Mouse (Mus musculus) heart, embryonic 15.5 days (tissue): ENCODE measurements around the gene Vps37b. TPM values are rescaled to one million over a fixed set of nuclear protein-coding genes. Genes with fewer than 3 reads are reported as not detected.
A peak's percentile ranks its signal among the peaks of the same experiment; 100 is the strongest.
"Not testable (repeated sequence)": the region's sequence is repeated elsewhere in the genome, so short reads cannot be mapped to it uniquely, and the experiment has no call there.

Source experiments
- ATAC-seq: fragments of 200-750 bp; cut with Nextera tagmentation; replicated peaks from 2 replicates; pipeline ENCODE4 v1.8.0; 2017; ENCODE audit warnings: low read depth, moderate TSS enrichment; ENCODE audit not compliant: insufficient number of reproducible peaks, insufficient read depth, low FRiP score
- H3K27ac ChIP-seq: fragments of 300-500 bp; sonication (generic); 2 replicates; pipeline ENCODE4 v1.5.1; 2015; ENCODE audit warnings: mild to moderate bottlenecking, inconsistent platforms
- H3K27me3 ChIP-seq: fragments of 300-500 bp; sonication (generic); 2 replicates; pipeline ENCODE4 v1.6.1; 2015; ENCODE audit warnings: inconsistent platforms
- H3K36me3 ChIP-seq: fragments of 300-500 bp; sonication (generic); 2 replicates; pipeline ENCODE4 v1.6.1; 2015; ENCODE audit warnings: mild to moderate bottlenecking, inconsistent platforms
- H3K4me1 ChIP-seq: fragments of 300-500 bp; sonication (generic); replicated peaks from 2 replicates; pipeline ENCODE4 v1.6.1; 2015; ENCODE audit warnings: inconsistent platforms
- H3K4me2 ChIP-seq: fragments of 300-500 bp; sonication (generic); 2 replicates; pipeline ENCODE4 v1.6.1; 2015; ENCODE audit warnings: inconsistent platforms, mild to moderate bottlenecking, moderate library complexity
- H3K4me3 ChIP-seq: fragments of 300-500 bp; sonication (generic); 2 replicates; pipeline ENCODE4 v1.5.1; 2015; ENCODE audit warnings: mild to moderate bottlenecking, inconsistent platforms
- H3K9ac ChIP-seq: fragments of 300-500 bp; sonication (generic); 2 replicates; pipeline ENCODE4 v1.6.1; 2015; ENCODE audit warnings: mild to moderate bottlenecking, inconsistent platforms
- H3K9me3 ChIP-seq: fragments of 300-500 bp; sonication (generic); replicated peaks from 2 replicates; pipeline ENCODE4 v1.6.1; 2016; ENCODE audit warnings: inconsistent platforms
- WGBS: fragments of 180-500 bp; shearing (Covaris S2); methylation state at CpG from one replicate; pipeline ENCODE4 v1.1.7; 2015; ENCODE audit warnings: mixed read lengths; 5-methylcytosine and 5-hydroxymethylcytosine counted together
- polyA plus RNA-seq: library from polyadenylated mRNA; unstranded; fragments of >200 nt; fragmentation: Nextera tagmentation; extraction: Ambion mirVana; gene quantifications from 2 replicates; pipeline ENCODE4 v1.2.1, GENCODE M21; 2015

Vps37b gene
- polyA plus RNA-seq, 1 experiment from 2014 or later: 49.9 TPM

- H3K4me1 ChIP-seq: peaks cover 8% of the 10 kb centered on the region
- 45% methylated on average over 5 of the region's 5 CpGs for WGBS
- H3K36me3 ChIP-seq: no peaks in the 10 kb centered on the region
- no peaks in the 10 kb centered on the region for H3K27me3 ChIP-seq
- H3K4me3 ChIP-seq: no peak overlapping the region
- H3K4me2 ChIP-seq: no peak overlapping the region
- no peaks in the 10 kb centered on the region for H3K9me3 ChIP-seq
- no peak overlapping the region for H3K9ac ChIP-seq
- ATAC-seq: 0 out of 2 replicates have a peak, but pooled peaks have one; percentile 51
- peak overlapping the region; percentile 64 for H3K27ac ChIP-seq
These were observed 27.6 kb upstream of the Vps37b start for GRCm38 (mm10) chr5:124059677-124060076.

GRCm38 (mm10) chr5:124058749-124059148, 26.7 kb upstream of the Vps37b start:
- Histone ChIP-seq H3K27me3 (no peaks in the 10 kb centered on the region), H3K9ac (no peak overlapping the region), H3K4me3 (no peak overlapping the region), H3K36me3 (no peaks in the 10 kb centered on the region), H3K9me3 (no peaks in the 10 kb centered on the region), H3K4me2 (no peak overlapping the region), H3K27ac (no peak overlapping the region), H3K4me1 (peaks cover 8% of the 10 kb centered on the region)
- ATAC-seq: no peak
- 89% methylated on average over 7 of the region's 7 CpGs for WGBS

DNA sequence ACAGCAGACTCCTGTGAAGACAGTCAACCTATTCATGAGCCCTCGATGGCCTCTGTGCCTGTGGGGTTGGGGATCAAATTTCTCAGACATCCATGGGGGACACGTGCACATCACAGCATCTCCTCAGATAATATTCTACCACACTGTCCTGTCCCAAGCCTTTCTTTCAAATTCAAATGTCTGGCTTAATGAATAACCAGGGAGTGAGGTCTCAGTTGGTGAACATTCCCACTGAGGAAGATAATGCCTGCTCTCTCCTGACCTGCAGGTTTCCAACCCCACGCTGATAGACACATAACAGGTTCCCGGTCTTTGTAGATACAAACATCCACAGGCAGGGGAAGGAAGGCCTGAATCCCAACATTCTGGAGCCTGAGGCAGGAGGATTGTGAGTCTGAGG, 24.9 kb upstream of the Vps37b start:
- no peak overlapping the region for H3K4me3 ChIP-seq
- no peak for ATAC-seq
- H3K9ac ChIP-seq: no peak overlapping the region
- H3K4me1 ChIP-seq: 0 out of 2 replicates have a peak, but pooled peaks cover 6% of the 10 kb centered on the region
- no peaks in the 10 kb centered on the region for H3K36me3 ChIP-seq
- H3K27me3 ChIP-seq: no peaks in the 10 kb centered on the region
- WGBS: 64% methylated on average over 4 of the region's 4 CpGs
- no peak overlapping the region for H3K4me2 ChIP-seq
- no peak overlapping the region for H3K27ac ChIP-seq
- H3K9me3 ChIP-seq: no peaks in the 10 kb centered on the region

- H3K9ac ChIP-seq: no peak overlapping the region
- no peak overlapping the region for H3K4me2 ChIP-seq
- no peaks in the 10 kb centered on the region for H3K27me3 ChIP-seq
- WGBS: 97% methylated on average over 1 of the region's 1 CpGs
- H3K4me1 ChIP-seq: 0 out of 2 replicates have a peak, but pooled peaks cover 7% of the 10 kb centered on the region
- H3K4me3 ChIP-seq: no peak overlapping the region
- no peaks in the 10 kb centered on the region for H3K9me3 ChIP-seq
- ATAC-seq: no peak
- no peak overlapping the region for H3K27ac ChIP-seq
- no peaks in the 10 kb centered on the region for H3K36me3 ChIP-seq
These were observed 24.1 kb upstream of the Vps37b start for GRCm38 (mm10) chr5:124056219-124056618.

DNA sequence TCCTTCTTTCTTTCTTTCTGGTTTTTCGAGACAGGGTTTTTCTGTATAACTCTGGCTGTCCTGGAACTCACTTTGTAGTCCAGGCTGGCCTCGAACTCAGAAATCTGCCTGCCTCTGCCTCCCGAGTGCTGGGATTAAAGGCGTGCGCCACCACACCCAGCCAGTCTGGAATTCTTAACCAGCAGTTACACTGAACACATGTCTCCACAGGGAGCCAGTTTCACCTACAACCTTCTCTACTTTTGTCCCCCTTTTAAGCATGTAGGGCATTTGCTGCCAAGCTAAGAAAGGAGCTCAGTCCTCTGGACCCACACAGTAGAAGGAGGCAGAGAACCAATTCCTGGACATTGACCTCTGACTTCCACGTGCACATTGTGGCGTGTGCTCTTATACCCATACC, 20.6 kb upstream of the Vps37b start:
- not testable (repeated sequence) for H3K9me3 ChIP-seq, H3K4me3 ChIP-seq, H3K27me3 ChIP-seq, H3K9ac ChIP-seq, H3K36me3 ChIP-seq, H3K27ac ChIP-seq, ATAC-seq, H3K4me2 ChIP-seq
- H3K4me1 ChIP-seq: peaks cover 23% of the 10 kb centered on the region
- 86% methylated on average over 7 of the region's 7 CpGs for WGBS

DNA sequence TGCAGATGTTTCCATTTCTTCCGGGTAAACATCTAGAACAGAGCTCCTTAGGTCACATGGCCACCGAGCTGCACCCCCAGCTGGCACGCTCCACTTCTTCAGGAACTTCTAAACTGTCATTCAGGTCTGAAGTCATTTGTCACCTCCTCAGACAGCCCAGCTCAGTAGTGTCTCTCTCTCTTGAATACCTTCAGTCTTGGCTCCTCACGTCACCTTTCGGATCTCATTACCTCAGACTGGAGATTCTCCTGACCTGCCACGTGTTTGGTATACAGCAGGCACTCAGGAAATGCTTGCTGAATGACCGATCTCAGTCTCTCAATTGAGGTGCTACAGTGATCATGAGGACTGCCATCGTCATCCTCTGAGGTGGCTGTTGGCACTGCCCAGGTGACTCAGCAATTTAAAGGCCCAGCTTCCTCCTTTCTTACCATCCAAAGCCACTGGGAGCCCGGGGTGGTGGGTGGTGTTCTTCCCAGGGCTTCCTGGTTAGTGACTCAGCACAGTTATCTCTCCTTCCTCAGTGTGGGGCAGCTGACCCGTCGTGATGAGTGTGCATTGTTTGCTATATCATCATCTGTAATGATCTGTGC, 19.9 kb upstream of the Vps37b start:
- H3K4me2 ChIP-seq: no peak overlapping the region
- no peaks in the 10 kb centered on the region for H3K36me3 ChIP-seq
- H3K27me3 ChIP-seq: no peaks in the 10 kb centered on the region
- 61% methylated on average over 11 of the region's 11 CpGs for WGBS
- no peak overlapping the region for H3K27ac ChIP-seq
- peaks cover 29% of the 10 kb centered on the region for H3K4me1 ChIP-seq
- 0 out of 2 replicates have a peak, but pooled peaks have one; percentile 47 for ATAC-seq
- no peak overlapping the region for H3K4me3 ChIP-seq
- H3K9me3 ChIP-seq: no peaks in the 10 kb centered on the region
- no peak overlapping the region for H3K9ac ChIP-seq

DNA sequence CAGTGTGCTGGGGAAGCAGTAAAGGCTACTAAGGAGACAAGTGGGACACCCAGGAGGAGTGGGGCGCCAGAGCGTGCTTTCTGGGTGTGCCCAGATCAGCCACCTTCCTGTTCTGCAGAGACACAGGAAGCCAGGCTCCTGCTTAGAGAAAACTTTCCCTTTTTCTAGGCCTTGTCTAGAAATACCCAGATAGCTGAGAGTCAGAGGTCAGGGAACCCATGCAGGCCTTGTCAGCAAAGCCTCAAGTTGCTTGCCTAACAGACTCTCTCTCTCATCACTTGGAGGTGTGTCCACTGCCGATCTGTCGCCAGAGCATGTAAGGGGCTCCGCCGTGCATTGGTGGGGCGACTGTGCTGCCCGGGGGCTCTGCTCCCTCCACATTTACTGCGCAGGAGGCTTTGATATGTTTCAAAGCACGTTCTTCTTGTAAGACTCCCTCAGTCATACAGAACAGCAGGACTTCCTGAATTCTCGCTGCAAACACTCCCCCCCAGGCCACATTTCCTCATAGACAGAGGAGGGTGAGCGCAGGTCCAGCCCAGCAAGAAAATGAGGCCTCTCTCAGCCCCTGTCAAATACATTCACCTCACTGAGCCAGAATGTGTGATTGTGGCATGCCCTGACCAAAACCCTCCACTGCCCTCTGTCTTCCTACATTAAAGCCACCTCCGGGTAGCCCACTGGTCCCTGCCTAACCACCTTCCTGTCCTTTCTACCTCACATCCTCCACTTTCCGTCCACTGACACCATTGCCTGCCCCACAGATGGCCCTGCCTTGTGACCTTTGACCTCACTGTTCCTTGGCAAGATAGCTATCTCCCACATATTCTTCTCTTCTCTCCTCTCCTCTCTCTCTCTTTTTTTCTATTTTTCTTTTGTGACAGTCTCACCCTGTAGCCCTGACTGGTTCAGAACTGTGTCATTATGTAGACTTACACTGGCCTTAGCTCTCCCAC, 18.3 kb upstream of the Vps37b start:
- Histone ChIP-seq H3K4me1 (peaks cover 38% of the 10 kb centered on the region), H3K9me3 (no peaks in the 10 kb centered on the region), H3K4me2 (peak overlapping the region; percentile 12; the same call in 1 of the 2 replicates), H3K27ac (peak overlapping the region; percentile 74), H3K9ac (peak overlapping the region; percentile 15; the same call in 1 of the 2 replicates), H3K4me3 (no peak overlapping the region), H3K36me3 (no peaks in the 10 kb centered on the region), H3K27me3 (no peaks in the 10 kb centered on the region)
- WGBS: 25% methylated on average over 14 of the region's 14 CpGs
- ATAC-seq: peak; percentile 6; the same call in 1 of the 2 replicates

DNA sequence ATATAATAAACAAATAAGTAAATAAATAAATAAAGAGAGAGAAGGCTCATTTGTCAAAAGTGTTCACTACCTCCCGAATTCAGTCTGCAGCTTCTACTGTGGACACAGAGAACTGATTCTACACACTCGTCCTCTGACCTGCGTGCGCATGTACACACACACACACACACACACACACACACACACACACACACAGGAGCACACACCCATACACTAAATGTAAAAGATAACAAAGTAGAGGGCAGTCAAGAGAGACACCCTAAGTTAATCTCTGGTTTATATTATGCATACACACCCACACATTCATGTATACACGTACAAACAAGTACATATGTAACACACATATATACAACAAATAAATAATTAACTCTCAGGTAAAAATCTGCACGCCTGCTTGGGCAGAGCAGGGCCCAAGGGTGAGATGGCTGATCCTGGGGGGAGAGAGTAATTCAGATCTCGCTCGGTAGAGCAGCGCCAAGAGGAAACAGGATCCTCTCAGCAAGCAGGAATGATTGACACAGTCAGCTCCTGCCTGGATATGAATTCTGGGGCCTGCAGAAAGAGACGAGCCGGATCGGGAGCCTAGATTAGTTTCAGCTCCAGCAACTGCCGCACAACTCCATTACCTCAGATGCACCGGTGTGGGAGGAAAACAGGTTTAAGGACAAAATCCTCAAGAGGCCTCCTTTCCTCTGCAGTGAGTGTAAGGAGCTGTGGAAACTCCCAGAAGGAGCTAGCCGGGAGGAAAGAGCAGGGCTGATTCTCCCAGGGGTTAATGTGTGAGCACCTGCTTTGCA, 17.4 kb upstream of the Vps37b start:
- no peaks in the 10 kb centered on the region for H3K9me3 ChIP-seq
- H3K9ac ChIP-seq: peak overlapping the region; percentile 15; the same call in 1 of the 2 replicates
- peak overlapping the region; percentile 74 for H3K27ac ChIP-seq
- no peak overlapping the region for H3K4me3 ChIP-seq
- 50% methylated on average over 15 of the region's 15 CpGs for WGBS
- peaks cover 41% of the 10 kb centered on the region for H3K4me1 ChIP-seq
- no peaks in the 10 kb centered on the region for H3K27me3 ChIP-seq
- no peaks in the 10 kb centered on the region for H3K36me3 ChIP-seq
- 0 out of 2 replicates have a peak, but pooled peaks have one; percentile 28 for ATAC-seq
- H3K4me2 ChIP-seq: no peak overlapping the region

GRCm38 (mm10) chr5:124046741-124047401, 14.8 kb upstream of the Vps37b start:
- Histone ChIP-seq H3K9ac (no peak overlapping the region), H3K36me3 (no peaks in the 10 kb centered on the region), H3K9me3 (no peaks in the 10 kb centered on the region), H3K27ac (peak overlapping the region; percentile 22; the same call in 1 of the 2 replicates), H3K4me3 (no peak overlapping the region), H3K4me2 (no peak overlapping the region), H3K4me1 (peaks cover 54% of the 10 kb centered on the region), H3K27me3 (no peaks in the 10 kb centered on the region)
- ATAC-seq: 0 out of 2 replicates have a peak, but pooled peaks have one; percentile 8
- WGBS: 62% methylated on average over 7 of the region's 7 CpGs

- H3K4me1 ChIP-seq: peaks cover 55% of the 10 kb centered on the region
- no peak overlapping the region for H3K9ac ChIP-seq
- H3K27me3 ChIP-seq: no peaks in the 10 kb centered on the region
- H3K9me3 ChIP-seq: no peaks in the 10 kb centered on the region
- WGBS: 35% methylated on average over 11 of the region's 11 CpGs
- H3K36me3 ChIP-seq: no peaks in the 10 kb centered on the region
- ATAC-seq: no peak
- H3K4me3 ChIP-seq: no peak overlapping the region
- H3K4me2 ChIP-seq: no peak overlapping the region
- H3K27ac ChIP-seq: peak overlapping the region; percentile 11; the same call in 1 of the 2 replicates
These were observed 13.5 kb upstream of the Vps37b start for GRCm38 (mm10) chr5:124045453-124046010.
